Mouse (Mus musculus): Measurements from ENCODE around the gene 1700001P01Rik. TPM values are rescaled to one million over a fixed set of nuclear protein-coding genes. Genes with fewer than 3 reads are reported as not detected.

1700001P01Rik gene
- total and polyA plus RNA-seq, 2 experiments from 2014 or later = 0.27 TPM; not detected in 1

DNA sequence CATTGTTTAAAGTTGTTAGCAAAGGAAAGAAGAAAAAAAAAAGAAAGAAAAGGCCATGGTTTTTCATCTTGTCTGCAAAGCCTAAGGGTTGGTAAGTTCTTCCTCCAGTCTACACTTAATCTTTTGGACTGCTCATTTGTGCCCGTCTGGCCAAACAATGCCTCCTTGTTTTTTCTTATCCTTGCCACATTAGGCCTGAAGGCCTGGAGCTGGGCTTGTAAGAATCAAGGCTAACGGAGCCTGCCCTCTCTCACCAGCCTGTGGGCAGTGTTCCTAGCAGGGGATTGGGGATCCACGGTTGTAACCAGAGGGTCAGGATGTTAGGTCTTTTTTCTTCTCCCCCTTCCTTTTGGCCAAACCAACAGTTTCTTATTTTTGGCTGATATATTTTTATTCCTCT lies 35.3 kb upstream of the 1700001P01Rik start:
- no peaks in the 10 kb centered on the region for H3K27me3 ChIP-seq (ENCODE audit: insufficient read depth, low read length)
- H3K36me3 ChIP-seq (ENCODE audit: insufficient read depth) = peaks cover 38% of the 10 kb centered on the region
- ATAC-seq (no peak), DNase-seq (no peak)
- TF ChIP-seq CTCF (IDR thresholded peaks at IDR 0.05; ENCODE audit: low read depth) = no peak
- 11% methylated on average over 3 of the region's 3 CpGs for WGBS
- H3K27ac ChIP-seq (ENCODE audit: low read depth, low read length) = peak overlapping the region; percentile 86; the same call in 1 of the 2 replicates
- no peak overlapping the region for H3K4me3 ChIP-seq (ENCODE audit: low read depth, low read length)
- H3K4me2 ChIP-seq (ENCODE audit: low read depth) = no peak overlapping the region
- no peaks in the 10 kb centered on the region for H3K9me3 ChIP-seq (ENCODE audit: low read length)
- peaks cover 41% of the 10 kb centered on the region for H3K4me1 ChIP-seq (ENCODE audit: insufficient read depth)
- no peak overlapping the region for H3K9ac ChIP-seq

DNA sequence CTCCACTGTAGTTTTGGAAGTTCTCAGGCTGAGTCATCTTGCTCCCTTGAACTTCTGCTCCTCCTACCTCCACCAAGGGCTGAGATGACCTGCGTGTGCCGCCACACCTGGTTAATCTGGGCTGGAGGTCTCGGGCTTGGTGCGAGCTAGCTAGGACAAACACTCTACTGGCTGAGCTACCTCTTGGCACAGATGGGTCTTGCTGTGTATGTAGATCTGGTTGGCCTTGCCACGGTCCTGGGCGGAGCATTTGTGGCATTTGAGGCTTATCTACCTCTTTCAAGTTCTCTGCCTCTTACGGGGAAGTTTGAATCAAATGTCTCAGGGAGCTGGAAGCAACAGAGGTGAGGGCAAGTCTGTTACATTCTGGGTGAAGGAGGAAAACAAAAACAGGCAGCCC lies 34.6 kb upstream of the 1700001P01Rik start:
- H3K4me3 ChIP-seq (ENCODE audit: low read depth, low read length) = no peak overlapping the region
- H3K27me3 ChIP-seq (ENCODE audit: insufficient read depth, low read length) = no peaks in the 10 kb centered on the region
- H3K4me1 ChIP-seq (ENCODE audit: insufficient read depth) = peaks cover 47% of the 10 kb centered on the region
- DNase-seq (no peak), ATAC-seq (no peak)
- H3K27ac ChIP-seq (ENCODE audit: low read depth, low read length) = no peak overlapping the region
- H3K9me3 ChIP-seq (ENCODE audit: low read length) = no peaks in the 10 kb centered on the region
- TF ChIP-seq CTCF (IDR thresholded peaks at IDR 0.05; ENCODE audit: low read depth) = no peak
- H3K36me3 ChIP-seq (ENCODE audit: insufficient read depth) = peaks cover 32% of the 10 kb centered on the region
- no peak overlapping the region for H3K4me2 ChIP-seq (ENCODE audit: low read depth)
- H3K9ac ChIP-seq = no peak overlapping the region
- WGBS = 70% methylated on average over 7 of the region's 7 CpGs

DNA sequence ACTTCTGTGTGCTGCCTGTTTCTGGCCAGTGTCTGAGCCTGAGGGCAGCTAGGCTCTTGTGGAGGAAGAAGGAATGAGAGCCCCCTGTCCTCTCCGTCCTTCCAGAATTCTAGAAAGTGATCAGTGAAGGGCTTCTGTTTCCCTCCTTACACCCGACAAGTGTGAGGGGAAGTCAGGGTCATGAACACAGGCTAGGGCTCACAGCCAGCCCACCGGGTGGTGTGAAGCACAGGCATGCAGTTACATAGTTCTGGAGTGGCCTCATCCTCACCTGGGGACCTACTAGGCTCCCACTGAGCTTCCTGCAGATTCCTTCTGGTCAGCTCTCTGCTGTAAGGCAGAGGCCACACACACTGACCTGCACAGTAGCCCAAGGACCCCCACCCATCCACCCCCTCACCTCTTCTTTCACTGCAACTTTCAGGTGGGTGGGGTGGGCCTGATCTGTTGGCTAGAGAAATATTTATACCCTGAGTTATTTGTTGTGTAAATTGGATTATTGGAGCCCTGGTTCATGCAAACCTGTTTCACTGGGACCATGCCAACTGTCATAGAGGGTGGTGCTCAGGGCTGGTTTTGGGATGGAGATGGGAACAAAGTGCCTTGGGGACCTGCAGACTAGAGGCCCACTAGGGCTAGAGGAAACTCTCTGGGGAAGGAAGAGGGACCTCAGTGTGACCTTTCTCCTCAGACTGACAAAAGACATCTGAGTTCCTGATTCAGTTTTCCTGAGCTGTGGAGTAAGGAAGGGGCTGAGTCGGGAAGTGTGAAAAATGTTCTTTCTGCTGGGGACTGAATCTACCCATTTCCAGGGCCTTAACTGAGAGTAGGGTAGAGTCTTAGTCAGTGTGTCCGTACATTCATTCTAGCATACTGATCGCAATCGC lies 33.8 kb upstream of the 1700001P01Rik start:
- no peak overlapping the region for H3K4me3 ChIP-seq (ENCODE audit: low read depth, low read length)
- no peaks in the 10 kb centered on the region for H3K27me3 ChIP-seq (ENCODE audit: insufficient read depth, low read length)
- DNase-seq (no peak), ATAC-seq (no peak)
- no peak for TF ChIP-seq CTCF (IDR thresholded peaks at IDR 0.05; ENCODE audit: low read depth)
- H3K4me2 ChIP-seq (ENCODE audit: low read depth) = no peak overlapping the region
- no peak overlapping the region for H3K27ac ChIP-seq (ENCODE audit: low read depth, low read length)
- H3K4me1 ChIP-seq (ENCODE audit: insufficient read depth) = peaks cover 53% of the 10 kb centered on the region
- H3K36me3 ChIP-seq (ENCODE audit: insufficient read depth) = peaks cover 25% of the 10 kb centered on the region
- WGBS = 67% methylated on average over 7 of the region's 7 CpGs
- H3K9ac ChIP-seq = no peak overlapping the region
- H3K9me3 ChIP-seq (ENCODE audit: low read length) = no peaks in the 10 kb centered on the region

DNA sequence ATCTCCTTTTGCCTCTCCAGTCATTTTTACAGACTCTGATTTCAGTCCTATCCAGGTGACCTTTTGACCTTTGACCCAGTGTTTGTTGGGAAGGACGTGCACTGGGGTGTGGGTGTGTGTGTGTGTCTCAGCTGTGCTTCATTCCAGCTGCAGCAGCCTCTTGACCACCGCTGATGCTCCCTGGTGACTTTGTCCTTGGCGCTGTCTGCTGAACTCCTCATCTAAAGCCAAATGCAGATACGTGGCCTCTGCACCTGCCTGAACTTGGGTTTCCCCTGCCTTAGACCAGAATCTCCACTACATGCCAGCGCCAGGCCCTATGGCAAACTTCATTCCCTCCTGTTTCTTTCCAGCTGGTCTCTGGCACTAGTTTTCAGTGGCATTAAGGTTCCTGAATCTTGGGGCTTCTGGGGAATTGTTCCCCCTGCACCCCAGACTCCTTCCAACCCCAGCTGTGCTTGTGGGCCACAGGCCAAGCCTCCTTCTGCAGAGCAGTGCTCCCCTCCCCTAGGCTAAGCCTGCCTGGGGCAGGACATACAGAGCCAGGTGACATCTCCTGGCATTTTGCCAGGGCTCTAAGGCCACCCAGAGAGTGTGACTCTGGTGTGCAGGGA lies 33.0 kb upstream of the 1700001P01Rik start:
- Histone ChIP-seq H3K36me3 (ENCODE audit: insufficient read depth) (peaks cover 22% of the 10 kb centered on the region), H3K4me1 (ENCODE audit: insufficient read depth) (peaks cover 58% of the 10 kb centered on the region), H3K4me3 (ENCODE audit: low read depth, low read length) (no peak overlapping the region), H3K4me2 (ENCODE audit: low read depth) (no peak overlapping the region), H3K9me3 (ENCODE audit: low read length) (no peaks in the 10 kb centered on the region), H3K9ac (no peak overlapping the region), H3K27me3 (ENCODE audit: insufficient read depth, low read length) (no peaks in the 10 kb centered on the region), H3K27ac (ENCODE audit: low read depth, low read length) (0 out of 2 replicates have a peak overlapping the region, but pooled peaks have one; percentile 5)
- DNase-seq = no peak
- no peak for TF ChIP-seq CTCF (IDR thresholded peaks at IDR 0.05; ENCODE audit: low read depth)
- WGBS = 45% methylated on average over 5 of the region's 5 CpGs
- no peak for ATAC-seq

DNA sequence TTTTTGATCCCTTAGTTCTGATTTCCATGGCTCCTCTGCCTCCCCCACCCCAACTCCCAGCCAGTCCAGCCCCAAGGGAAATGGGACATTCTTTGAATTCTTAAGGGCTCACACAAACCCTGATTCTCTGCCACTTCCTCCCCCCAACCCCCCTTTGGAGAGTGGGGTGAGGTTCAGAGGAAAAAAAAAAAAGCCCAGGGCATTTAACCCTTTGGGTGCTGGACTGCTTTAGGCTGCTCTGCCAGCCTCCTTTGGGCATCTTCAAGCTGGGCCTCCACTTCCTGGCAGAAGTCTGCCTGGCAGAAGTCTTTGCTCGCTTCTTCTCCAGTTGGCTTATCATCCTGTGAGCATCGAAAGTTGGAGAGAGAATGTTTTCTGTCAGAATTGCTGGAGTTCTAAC lies 32.4 kb upstream of the 1700001P01Rik start:
- H3K27me3 ChIP-seq (ENCODE audit: insufficient read depth, low read length) = no peaks in the 10 kb centered on the region
- no peak for ATAC-seq
- H3K27ac ChIP-seq (ENCODE audit: low read depth, low read length) = no peak overlapping the region
- H3K36me3 ChIP-seq (ENCODE audit: insufficient read depth) = peaks cover 22% of the 10 kb centered on the region
- DNase-seq = peak; percentile 59
- no peaks in the 10 kb centered on the region for H3K9me3 ChIP-seq (ENCODE audit: low read length)
- H3K9ac ChIP-seq = no peak overlapping the region
- H3K4me2 ChIP-seq (ENCODE audit: low read depth) = no peak overlapping the region
- peaks cover 54% of the 10 kb centered on the region for H3K4me1 ChIP-seq (ENCODE audit: insufficient read depth)
- WGBS = 28% methylated on average over 2 of the region's 2 CpGs
- H3K4me3 ChIP-seq (ENCODE audit: low read depth, low read length) = no peak overlapping the region
- no peak for TF ChIP-seq CTCF (IDR thresholded peaks at IDR 0.05; ENCODE audit: low read depth)

DNA sequence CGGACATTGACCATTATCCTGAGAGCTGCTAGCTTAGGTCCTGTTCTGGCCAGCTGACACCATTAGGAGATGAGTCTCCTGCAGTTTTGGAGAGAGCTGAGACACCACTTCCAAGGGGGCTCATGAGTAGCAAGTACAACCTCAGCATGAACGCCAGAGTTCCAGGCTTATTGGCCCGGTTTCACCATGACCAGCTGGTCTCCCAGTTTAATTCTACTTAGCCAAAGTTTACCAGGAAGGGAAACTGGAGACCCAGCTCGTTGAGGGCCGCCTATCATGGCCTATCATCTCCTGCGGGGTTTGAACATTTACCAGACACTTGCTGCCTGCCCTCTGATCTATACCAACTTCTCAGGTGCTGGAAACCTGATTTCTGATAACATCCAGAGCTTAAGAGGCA lies 31.9 kb upstream of the 1700001P01Rik start:
- H3K4me3 ChIP-seq (ENCODE audit: low read depth, low read length) = no peak overlapping the region
- DNase-seq = no peak
- ATAC-seq = no peak
- H3K4me1 ChIP-seq (ENCODE audit: insufficient read depth) = peaks cover 53% of the 10 kb centered on the region
- H3K9me3 ChIP-seq (ENCODE audit: low read length) = no peaks in the 10 kb centered on the region
- WGBS = 45% methylated on average over 6 of the region's 6 CpGs
- H3K4me2 ChIP-seq (ENCODE audit: low read depth) = no peak overlapping the region
- TF ChIP-seq CTCF (IDR thresholded peaks at IDR 0.05; ENCODE audit: low read depth) = no peak
- H3K27ac ChIP-seq (ENCODE audit: low read depth, low read length) = no peak overlapping the region
- H3K36me3 ChIP-seq (ENCODE audit: insufficient read depth) = peaks cover 22% of the 10 kb centered on the region
- no peak overlapping the region for H3K9ac ChIP-seq
- H3K27me3 ChIP-seq (ENCODE audit: insufficient read depth, low read length) = no peaks in the 10 kb centered on the region

DNA sequence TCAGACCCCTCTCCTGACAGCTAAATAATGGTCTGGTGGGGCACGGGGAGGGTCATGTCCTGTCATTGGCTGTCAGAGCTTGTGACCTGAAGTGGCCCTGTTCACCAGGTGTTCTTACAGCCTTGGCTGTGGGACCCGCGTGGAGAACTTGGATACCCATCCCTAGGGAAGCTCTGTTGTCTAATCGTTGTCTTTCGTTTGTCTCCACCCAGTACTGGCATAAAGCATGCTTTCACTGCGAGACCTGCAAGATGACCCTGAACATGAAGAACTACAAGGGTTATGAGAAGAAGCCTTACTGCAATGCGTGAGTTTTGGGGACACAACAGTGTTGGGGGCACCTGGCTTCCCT lies 30.9 kb upstream of the 1700001P01Rik start:
- no peak for TF ChIP-seq CTCF (IDR thresholded peaks at IDR 0.05; ENCODE audit: low read depth)
- Histone ChIP-seq H3K4me3 (ENCODE audit: low read depth, low read length) (no peak overlapping the region), H3K36me3 (ENCODE audit: insufficient read depth) (peaks cover 22% of the 10 kb centered on the region), H3K9ac (no peak overlapping the region; the same call in 1 of the 2 replicates), H3K27me3 (ENCODE audit: insufficient read depth, low read length) (no peaks in the 10 kb centered on the region), H3K9me3 (ENCODE audit: low read length) (no peaks in the 10 kb centered on the region), H3K27ac (ENCODE audit: low read depth, low read length) (0 out of 2 replicates have a peak overlapping the region, but pooled peaks have one; percentile 69), H3K4me1 (ENCODE audit: insufficient read depth) (peaks cover 52% of the 10 kb centered on the region), H3K4me2 (ENCODE audit: low read depth) (0 out of 2 replicates have a peak overlapping the region, but pooled peaks have one; percentile 31)
- ATAC-seq (no peak), DNase-seq (no peak)
- 59% methylated on average over 7 of the region's 7 CpGs for WGBS
